Mouse (Mus musculus): ENCODE data around the gene Pithd1. TPM values are rescaled to one million over a fixed set of nuclear protein-coding genes. Genes with fewer than 3 reads are reported as not detected.

Pithd1 gene
- 60.6 and 67.1 TPM in 2 replicates for polyA plus RNA-seq (2015; fragmentation: Nextera tagmentation; extraction: Ambion mirVana)

DNA sequence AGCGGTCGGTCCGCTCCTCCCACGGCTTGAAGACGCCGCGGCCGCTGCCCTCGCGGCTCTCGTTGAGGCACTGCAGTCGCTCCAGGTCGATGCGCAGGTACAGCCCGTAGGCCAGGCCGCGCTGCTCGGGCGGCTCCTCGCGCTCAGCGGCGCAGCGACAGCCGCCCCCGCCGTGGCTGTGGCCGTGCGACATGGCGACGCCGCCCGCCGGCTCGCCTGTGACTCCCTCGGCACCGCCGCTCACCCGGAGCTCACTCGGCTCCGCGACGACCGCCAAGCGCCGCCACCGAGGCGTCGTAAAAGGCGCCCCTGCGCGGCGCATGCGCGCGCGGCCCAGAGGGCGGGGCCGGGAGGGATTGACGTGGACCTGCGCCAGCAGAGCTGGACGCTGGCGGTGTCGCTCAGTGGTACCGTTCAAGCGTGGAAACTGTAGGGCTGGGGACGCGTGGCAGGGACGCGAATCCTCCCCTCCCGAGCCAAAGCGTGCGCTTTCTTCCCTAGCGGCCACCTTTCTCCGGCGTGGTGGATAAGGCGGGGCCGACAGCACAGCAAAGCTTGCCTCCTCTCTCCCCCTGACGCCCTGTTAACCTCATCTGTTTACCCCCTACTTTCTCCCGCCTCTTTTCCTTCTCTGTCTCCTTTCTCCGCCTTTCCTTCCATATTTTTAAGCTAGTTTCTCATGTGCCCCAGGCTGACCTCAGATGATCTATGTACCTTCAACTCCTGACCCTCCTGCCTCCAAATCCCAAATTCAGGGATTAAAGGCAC, at the start of gene Pithd1:
Pithd1 (minus strand) TSS at position 322 of the 768 bp plus-strand sequence.
- peak within 1 kb of the TSS; percentile 95 for H3K4me3 ChIP-seq (ENCODE audit: low read length)
- H3K27me3 ChIP-seq (replicated peaks; ENCODE audit: control insufficient read depth, insufficient read depth, low read length) = no peaks in the 10 kb centered on the region
- WGBS = under 1% methylated on average over 79 of the region's 81 CpGs
- ATAC-seq = peak; percentile 93
- H3K27ac ChIP-seq (ENCODE audit: low read depth, low read length) = peak within 1 kb of the TSS; percentile 92
- H3K9ac ChIP-seq (ENCODE audit: low read depth, low read length) = peak within 1 kb of the TSS; percentile 97
- H3K4me1 ChIP-seq (ENCODE audit: control insufficient read depth, insufficient read depth, low read depth, low read length) = peaks cover 12% of the 10 kb centered on the region
- H3K9me3 ChIP-seq (ENCODE audit: control insufficient read depth, low read length) = no peaks in the 10 kb centered on the region
- H3K4me2 ChIP-seq (ENCODE audit: low read length) = peak within 1 kb of the TSS; percentile 94
- peaks cover 13% of the 10 kb centered on the region for H3K36me3 ChIP-seq (ENCODE audit: control insufficient read depth, insufficient read depth, low read length)

DNA sequence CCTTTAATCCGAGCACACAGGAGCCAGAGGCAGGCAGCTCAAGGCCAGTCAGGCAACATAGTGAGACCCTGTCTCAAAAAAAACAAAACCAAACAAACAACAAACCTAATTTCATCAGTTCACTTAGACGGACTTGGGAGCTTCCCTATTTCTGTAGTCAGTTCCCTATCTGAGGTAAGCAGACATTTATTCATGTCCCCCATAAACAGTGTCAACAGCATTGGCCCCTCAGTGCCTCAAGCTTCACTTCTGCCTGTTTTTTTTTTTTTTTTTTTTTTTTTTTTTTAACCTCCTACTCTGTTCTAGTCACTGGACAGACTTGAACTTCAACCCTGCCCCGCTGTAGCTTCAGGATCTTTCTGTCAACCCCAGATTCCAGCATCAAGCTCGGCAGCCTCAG, 48.0 kb upstream of the Pithd1 start:
- Histone ChIP-seq H3K9me3 (ENCODE audit: control insufficient read depth, low read length) (no peaks in the 10 kb centered on the region), H3K4me2 (ENCODE audit: low read length) (no peak overlapping the region), H3K27ac (ENCODE audit: low read depth, low read length) (no peak overlapping the region), H3K27me3 (replicated peaks; ENCODE audit: control insufficient read depth, insufficient read depth, low read length) (no peaks in the 10 kb centered on the region), H3K4me1 (ENCODE audit: control insufficient read depth, insufficient read depth, low read depth, low read length) (no peaks in the 10 kb centered on the region), H3K36me3 (ENCODE audit: control insufficient read depth, insufficient read depth, low read length) (no peaks in the 10 kb centered on the region), H3K9ac (ENCODE audit: low read depth, low read length) (no peak overlapping the region), H3K4me3 (ENCODE audit: low read length) (no peak overlapping the region)
- no peak for ATAC-seq
- 80% methylated on average over 4 of the region's 4 CpGs for WGBS

DNA sequence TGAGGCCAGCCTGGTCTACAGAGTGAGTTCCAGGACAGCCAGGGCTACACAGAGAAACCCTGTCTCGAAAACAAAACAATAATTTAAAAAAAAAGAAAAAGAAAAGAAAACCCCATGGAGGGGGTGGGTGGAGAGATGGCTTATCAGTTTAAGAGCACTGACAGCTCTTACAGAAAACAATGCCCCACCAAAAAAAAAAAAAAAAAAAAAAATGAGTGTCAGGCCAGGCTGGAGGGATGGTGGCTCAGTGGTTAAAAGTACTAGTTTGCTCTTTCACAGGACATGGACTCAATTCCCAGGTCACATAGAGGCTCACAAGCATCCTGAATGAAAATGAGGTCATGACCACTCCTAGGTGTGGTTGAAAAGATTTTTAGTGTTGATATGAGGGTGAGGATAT, 46.2 kb upstream of the Pithd1 start:
- no peak overlapping the region for H3K4me2 ChIP-seq (ENCODE audit: low read length)
- no peak overlapping the region for H3K4me3 ChIP-seq (ENCODE audit: low read length)
- no peaks in the 10 kb centered on the region for H3K9me3 ChIP-seq (ENCODE audit: control insufficient read depth, low read length)
- H3K27me3 ChIP-seq (replicated peaks; ENCODE audit: control insufficient read depth, insufficient read depth, low read length) = no peaks in the 10 kb centered on the region
- H3K36me3 ChIP-seq (ENCODE audit: control insufficient read depth, insufficient read depth, low read length) = no peaks in the 10 kb centered on the region
- ATAC-seq = no peak
- WGBS = 87% methylated on average over 1 of the region's 1 CpGs
- no peak overlapping the region for H3K27ac ChIP-seq (ENCODE audit: low read depth, low read length)
- H3K4me1 ChIP-seq (ENCODE audit: control insufficient read depth, insufficient read depth, low read depth, low read length) = no peaks in the 10 kb centered on the region
- no peak overlapping the region for H3K9ac ChIP-seq (ENCODE audit: low read depth, low read length)

DNA sequence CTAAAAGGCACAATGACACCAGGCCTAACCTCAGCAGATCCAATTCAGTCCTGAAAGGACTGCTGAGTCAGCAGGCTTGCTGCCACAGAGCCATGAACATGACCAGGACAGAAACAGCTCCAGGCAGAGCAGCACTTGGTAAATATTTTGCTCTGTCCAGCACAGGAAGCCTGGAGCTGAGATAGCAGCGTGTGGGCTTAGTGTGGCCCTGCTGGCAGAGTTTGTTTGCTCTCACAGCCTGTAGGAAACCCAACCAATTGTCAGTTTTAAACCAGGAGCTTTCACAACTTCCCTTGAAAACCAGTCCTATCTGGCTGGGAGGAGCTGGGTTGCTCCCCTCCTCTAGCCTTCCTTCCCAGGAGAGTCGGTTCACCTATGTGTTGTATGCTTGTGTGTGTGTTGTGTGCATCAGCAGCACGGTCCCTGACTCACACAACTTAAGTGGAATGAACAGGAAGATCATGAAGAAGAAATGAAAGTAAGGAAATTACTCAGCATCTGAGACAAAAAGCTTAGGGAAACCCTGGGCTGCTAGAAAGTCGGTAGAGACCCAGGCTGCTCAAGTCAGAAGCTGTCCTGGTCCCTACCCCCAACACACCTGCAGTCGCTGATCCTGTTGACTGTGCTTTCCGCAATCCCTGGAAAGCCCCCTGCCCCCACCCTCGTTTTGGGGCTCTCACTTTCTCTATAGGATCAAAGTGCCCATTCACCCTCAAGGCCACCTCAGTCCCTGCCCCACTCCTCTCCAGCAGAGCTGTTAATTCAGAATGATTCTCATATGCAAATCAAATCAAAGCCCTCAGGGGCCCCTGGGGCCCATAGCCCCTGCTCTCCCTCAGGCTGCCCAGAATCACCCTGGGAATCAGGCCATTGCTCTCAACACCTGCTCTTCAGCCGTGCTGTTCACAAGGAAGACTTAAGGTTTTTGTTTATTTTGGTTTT, 44.2 kb upstream of the Pithd1 start:
- Histone ChIP-seq H3K9ac (ENCODE audit: low read depth, low read length) (no peak overlapping the region), H3K4me1 (ENCODE audit: control insufficient read depth, insufficient read depth, low read depth, low read length) (no peaks in the 10 kb centered on the region), H3K4me2 (ENCODE audit: low read length) (no peak overlapping the region), H3K4me3 (ENCODE audit: low read length) (no peak overlapping the region), H3K27me3 (replicated peaks; ENCODE audit: control insufficient read depth, insufficient read depth, low read length) (no peaks in the 10 kb centered on the region), H3K9me3 (ENCODE audit: control insufficient read depth, low read length) (no peaks in the 10 kb centered on the region), H3K36me3 (ENCODE audit: control insufficient read depth, insufficient read depth, low read length) (no peaks in the 10 kb centered on the region), H3K27ac (ENCODE audit: low read depth, low read length) (no peak overlapping the region)
- no peak for ATAC-seq
- WGBS = 6% methylated on average over 8 of the region's 8 CpGs

DNA sequence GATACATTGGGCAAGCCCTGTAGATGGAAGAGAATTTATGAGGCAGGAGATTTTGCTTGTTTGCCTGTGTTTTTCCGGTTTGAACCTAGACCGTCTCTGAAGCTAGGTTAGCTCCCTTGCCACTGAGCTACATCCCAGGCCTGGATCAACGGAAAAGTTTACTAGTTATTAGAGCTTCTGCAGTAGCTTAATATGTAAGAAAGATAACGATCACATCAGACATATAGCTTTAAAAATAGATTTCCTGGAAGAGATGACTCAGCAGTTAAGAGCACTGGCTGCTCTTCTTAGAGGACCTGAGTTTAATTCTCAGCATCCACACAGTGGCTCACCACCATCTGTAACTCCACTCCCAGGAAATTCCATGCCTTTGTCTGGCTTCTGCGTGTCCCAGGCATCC, 41.6 kb upstream of the Pithd1 start:
- WGBS = 83% methylated on average over 5 of the region's 5 CpGs
- no peak for ATAC-seq
- Histone ChIP-seq H3K9me3 (ENCODE audit: control insufficient read depth, low read length) (no peaks in the 10 kb centered on the region), H3K36me3 (ENCODE audit: control insufficient read depth, insufficient read depth, low read length) (no peaks in the 10 kb centered on the region), H3K4me1 (ENCODE audit: control insufficient read depth, insufficient read depth, low read depth, low read length) (no peaks in the 10 kb centered on the region), H3K4me2 (ENCODE audit: low read length) (no peak overlapping the region), H3K27ac (ENCODE audit: low read depth, low read length) (no peak overlapping the region), H3K27me3 (replicated peaks; ENCODE audit: control insufficient read depth, insufficient read depth, low read length) (no peaks in the 10 kb centered on the region), H3K4me3 (ENCODE audit: low read length) (no peak overlapping the region), H3K9ac (ENCODE audit: low read depth, low read length) (no peak overlapping the region)

DNA sequence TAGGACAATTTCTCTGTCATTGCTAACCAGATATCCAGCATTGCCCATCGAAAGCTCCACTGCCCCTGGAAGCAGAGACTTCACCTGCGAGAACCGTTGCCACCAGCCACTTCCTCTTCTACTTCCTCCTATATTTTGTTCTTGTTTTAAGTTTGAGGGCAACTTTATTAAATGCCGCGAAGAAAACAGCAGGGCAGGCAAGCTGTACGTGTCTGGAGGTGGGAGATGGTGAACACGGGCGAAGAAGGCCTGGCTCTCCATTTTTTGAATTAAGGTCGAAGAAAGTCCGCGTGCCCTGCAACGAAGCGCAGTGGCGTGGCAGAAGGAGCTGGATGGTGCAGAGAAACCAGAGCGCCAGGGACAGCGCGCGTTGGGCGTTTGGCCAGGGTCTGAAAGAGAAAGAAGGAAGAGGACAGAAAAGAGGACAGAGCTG, 41.1 kb upstream of the Pithd1 start:
- no peaks in the 10 kb centered on the region for H3K4me1 ChIP-seq (ENCODE audit: control insufficient read depth, insufficient read depth, low read depth, low read length)
- no peak overlapping the region for H3K27ac ChIP-seq (ENCODE audit: low read depth, low read length)
- no peaks in the 10 kb centered on the region for H3K27me3 ChIP-seq (replicated peaks; ENCODE audit: control insufficient read depth, insufficient read depth, low read length)
- H3K4me2 ChIP-seq (ENCODE audit: low read length) = no peak overlapping the region
- no peak overlapping the region for H3K4me3 ChIP-seq (ENCODE audit: low read length)
- no peak overlapping the region for H3K9ac ChIP-seq (ENCODE audit: low read depth, low read length)
- H3K36me3 ChIP-seq (ENCODE audit: control insufficient read depth, insufficient read depth, low read length) = no peaks in the 10 kb centered on the region
- WGBS = 88% methylated on average over 19 of the region's 19 CpGs
- no peaks in the 10 kb centered on the region for H3K9me3 ChIP-seq (ENCODE audit: control insufficient read depth, low read length)
- no peak for ATAC-seq

DNA sequence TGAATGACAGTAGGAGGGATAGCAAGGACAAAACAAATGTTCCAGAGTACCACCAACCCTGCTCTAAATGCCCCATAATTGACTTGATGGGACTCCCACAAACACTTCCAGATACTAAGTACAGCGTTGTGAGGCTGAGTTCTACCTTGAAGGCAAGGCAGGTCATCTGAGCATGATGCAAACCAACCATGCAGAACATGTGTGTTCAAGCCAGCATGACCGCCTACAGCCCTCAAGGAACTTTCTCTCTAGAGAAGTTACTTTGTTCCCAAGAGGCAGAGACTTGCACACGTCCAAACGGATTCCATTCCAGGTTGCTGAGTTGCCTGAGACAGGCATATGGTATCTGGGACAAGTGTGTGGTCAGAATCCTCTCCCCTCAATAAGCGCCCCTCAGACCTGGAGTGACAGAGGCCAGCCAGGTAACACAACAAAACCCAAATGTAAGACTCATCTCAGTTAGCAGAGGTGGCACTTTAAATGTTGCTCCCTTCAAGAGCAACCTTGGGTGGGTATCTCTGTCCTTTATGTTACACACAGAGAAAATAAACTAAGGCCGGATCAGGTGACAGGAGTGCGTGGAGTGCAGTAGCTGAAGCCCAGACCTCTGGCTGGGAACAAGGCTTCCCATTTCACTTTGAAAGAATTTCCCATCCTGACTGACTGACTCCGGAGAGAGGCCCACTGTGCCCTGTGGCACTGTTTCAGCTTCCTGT, 40.5 kb upstream of the Pithd1 start:
- no peaks in the 10 kb centered on the region for H3K27me3 ChIP-seq (replicated peaks; ENCODE audit: control insufficient read depth, insufficient read depth, low read length)
- no peaks in the 10 kb centered on the region for H3K36me3 ChIP-seq (ENCODE audit: control insufficient read depth, insufficient read depth, low read length)
- H3K4me3 ChIP-seq (ENCODE audit: low read length) = no peak overlapping the region
- no peak overlapping the region for H3K9ac ChIP-seq (ENCODE audit: low read depth, low read length)
- no peak overlapping the region for H3K27ac ChIP-seq (ENCODE audit: low read depth, low read length)
- H3K4me1 ChIP-seq (ENCODE audit: control insufficient read depth, insufficient read depth, low read depth, low read length) = no peaks in the 10 kb centered on the region
- no peak overlapping the region for H3K4me2 ChIP-seq (ENCODE audit: low read length)
- ATAC-seq = no peak
- H3K9me3 ChIP-seq (ENCODE audit: control insufficient read depth, low read length) = no peaks in the 10 kb centered on the region
- WGBS = 75% methylated on average over 8 of the region's 8 CpGs

DNA sequence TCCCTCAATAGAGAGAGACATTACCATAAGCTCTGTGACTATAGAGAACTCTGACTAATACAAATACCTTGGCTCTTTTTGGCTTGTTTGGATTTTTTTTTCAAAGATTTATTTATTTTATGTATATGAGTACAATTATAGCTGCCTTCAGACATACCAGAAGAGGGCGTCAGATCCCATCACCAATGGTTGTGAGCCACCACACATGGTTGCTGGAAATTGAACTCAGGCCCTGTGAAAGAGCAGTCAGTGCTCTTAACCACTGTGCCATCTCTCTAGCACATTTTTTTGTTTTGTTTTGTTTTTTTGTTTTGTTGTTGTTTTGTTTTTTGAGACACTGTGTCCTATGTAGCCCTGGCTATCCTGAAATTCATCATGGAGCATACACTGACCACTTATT, 38.3 kb upstream of the Pithd1 start:
- Histone ChIP-seq H3K27ac (ENCODE audit: low read depth, low read length) (no peak overlapping the region), H3K27me3 (replicated peaks; ENCODE audit: control insufficient read depth, insufficient read depth, low read length) (no peaks in the 10 kb centered on the region), H3K36me3 (ENCODE audit: control insufficient read depth, insufficient read depth, low read length) (no peaks in the 10 kb centered on the region), H3K4me3 (ENCODE audit: low read length) (no peak overlapping the region), H3K4me2 (ENCODE audit: low read length) (no peak overlapping the region), H3K9me3 (ENCODE audit: control insufficient read depth, low read length) (no peaks in the 10 kb centered on the region), H3K4me1 (ENCODE audit: control insufficient read depth, insufficient read depth, low read depth, low read length) (peaks cover 4% of the 10 kb centered on the region), H3K9ac (ENCODE audit: low read depth, low read length) (no peak overlapping the region)
- WGBS = 82% methylated on average over 1 of the region's 1 CpGs
- ATAC-seq = no peak

DNA sequence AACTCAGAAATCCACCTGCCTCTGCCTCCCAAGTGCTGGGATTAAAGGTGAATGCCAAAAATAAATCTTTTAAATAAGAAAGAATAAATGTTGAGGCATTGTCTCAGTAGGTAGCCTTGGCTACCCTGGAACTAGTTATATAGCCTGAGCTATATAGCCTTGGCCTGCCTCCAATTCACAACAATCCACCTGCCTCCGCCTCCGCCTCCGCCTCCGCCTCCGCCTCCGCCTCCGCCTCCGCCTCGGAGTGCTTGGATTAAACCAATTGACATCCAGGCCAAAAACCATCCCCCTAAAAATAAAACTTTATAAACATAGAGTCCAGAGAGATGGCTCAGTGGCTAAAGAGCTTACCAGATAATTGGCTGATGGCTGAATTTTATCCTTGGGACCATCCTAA, 35.9 kb upstream of the Pithd1 start:
- Histone ChIP-seq H3K9ac (ENCODE audit: low read depth, low read length) (no peak overlapping the region), H3K9me3 (ENCODE audit: control insufficient read depth, low read length) (no peaks in the 10 kb centered on the region), H3K4me1 (ENCODE audit: control insufficient read depth, insufficient read depth, low read depth, low read length) (peaks cover 11% of the 10 kb centered on the region), H3K27me3 (replicated peaks; ENCODE audit: control insufficient read depth, insufficient read depth, low read length) (no peaks in the 10 kb centered on the region), H3K27ac (ENCODE audit: low read depth, low read length) (no peak overlapping the region), H3K4me3 (ENCODE audit: low read length) (no peak overlapping the region), H3K36me3 (ENCODE audit: control insufficient read depth, insufficient read depth, low read length) (no peaks in the 10 kb centered on the region), H3K4me2 (ENCODE audit: low read length) (no peak overlapping the region)
- no peak for ATAC-seq
- 98% methylated on average over 9 of the region's 9 CpGs for WGBS
